Mouse (Mus musculus) hindbrain, embryonic 15.5 days (tissue): ENCODE data around the gene Tlr9. TPM values are rescaled to one million over a fixed set of nuclear protein-coding genes. Genes with fewer than 3 reads are reported as not detected.

Source experiments
- ATAC-seq: fragments of 200-750 bp; cut with Nextera tagmentation; 2 replicates; pipeline ENCODE4 v1.8.0; 2017; ENCODE audit warnings: low read depth, moderate number of reproducible peaks, moderate TSS enrichment; ENCODE audit not compliant: low FRiP score
- H3K27ac ChIP-seq: fragments of 300-500 bp; sonication (generic); replicated peaks from 2 replicates; pipeline ENCODE4 v1.5.1; 2015; ENCODE audit warnings: mild to moderate bottlenecking, inconsistent platforms
- H3K27me3 ChIP-seq: fragments of 300-500 bp; sonication (generic); 2 replicates; pipeline ENCODE4 v1.6.1; 2015; ENCODE audit warnings: control low read depth, inconsistent platforms
- H3K36me3 ChIP-seq: fragments of 300-500 bp; sonication (generic); 2 replicates; pipeline ENCODE4 v1.6.1; 2015; ENCODE audit warnings: control low read depth, inconsistent platforms
- H3K4me1 ChIP-seq: fragments of 300-500 bp; sonication (generic); replicated peaks from 2 replicates; pipeline ENCODE4 v1.6.1; 2015; ENCODE audit warnings: control low read depth, inconsistent platforms
- H3K4me2 ChIP-seq: fragments of 300-500 bp; sonication (generic); 2 replicates; pipeline ENCODE4 v1.6.1; 2015; ENCODE audit warnings: moderate library complexity, mild to moderate bottlenecking, inconsistent platforms
- H3K4me3 ChIP-seq: fragments of 300-500 bp; sonication (generic); 2 replicates; pipeline ENCODE4 v1.5.1; 2015; ENCODE audit warnings: mild to moderate bottlenecking, inconsistent platforms
- H3K9ac ChIP-seq: fragments of 300-500 bp; sonication (generic); 2 replicates; pipeline ENCODE4 v1.6.1; 2015; ENCODE audit warnings: inconsistent platforms
- H3K9me3 ChIP-seq: fragments of 300-500 bp; sonication (generic); 2 replicates; pipeline ENCODE4 v1.6.1; 2016; ENCODE audit warnings: control low read depth, inconsistent platforms
- WGBS: fragments of 180-500 bp; shearing (Covaris S2); methylation state at CpG from one replicate; pipeline ENCODE4 v1.1.7; 2015; 5-methylcytosine and 5-hydroxymethylcytosine counted together
- polyA plus RNA-seq: library from polyadenylated mRNA; unstranded; fragments of >200 nt; fragmentation: Nextera tagmentation; extraction: Ambion mirVana; gene quantifications from 2 replicates; pipeline ENCODE4 v1.2.1, GENCODE M21; 2015

Gene Tlr9
- polyA plus RNA-seq, 1 experiment from 2014 or later, result 0.09 TPM

GRCm38 (mm10) chr9:106205713-106206290, 16.6 kb upstream of the Tlr9 start:
- H3K27me3 ChIP-seq, result no peaks in the 10 kb centered on the region
- peaks cover 41% of the 10 kb centered on the region for H3K4me1 ChIP-seq
- H3K36me3 ChIP-seq, result no peaks in the 10 kb centered on the region; the same call in 1 of the 2 replicates
- no peak overlapping the region for H3K4me3 ChIP-seq
- no peak overlapping the region for H3K4me2 ChIP-seq
- H3K27ac ChIP-seq, result no peak overlapping the region
- H3K9ac ChIP-seq, result no peak overlapping the region
- ATAC-seq, result no peak
- 86% methylated on average over 7 of the region's 7 CpGs for WGBS
- no peaks in the 10 kb centered on the region for H3K9me3 ChIP-seq

GRCm38 (mm10) chr9:106206515-106206914, 15.9 kb upstream of the Tlr9 start:
- Histone ChIP-seq H3K9ac (no peak overlapping the region), H3K27me3 (no peaks in the 10 kb centered on the region), H3K4me3 (no peak overlapping the region), H3K4me1 (peaks cover 45% of the 10 kb centered on the region), H3K4me2 (no peak overlapping the region), H3K36me3 (no peaks in the 10 kb centered on the region; the same call in 1 of the 2 replicates), H3K9me3 (no peaks in the 10 kb centered on the region), H3K27ac (no peak overlapping the region)
- no peak for ATAC-seq
- 92% methylated on average over 2 of the region's 2 CpGs for WGBS

- 82% methylated on average over 5 of the region's 5 CpGs for WGBS
- peaks cover 8% of the 10 kb centered on the region for H3K36me3 ChIP-seq
- H3K9me3 ChIP-seq, result no peaks in the 10 kb centered on the region
- no peak overlapping the region for H3K4me3 ChIP-seq
- no peaks in the 10 kb centered on the region for H3K27me3 ChIP-seq
- no peak overlapping the region for H3K9ac ChIP-seq
- peaks cover 44% of the 10 kb centered on the region for H3K4me1 ChIP-seq
- H3K27ac ChIP-seq, result no peak overlapping the region
- no peak for ATAC-seq
- no peak overlapping the region for H3K4me2 ChIP-seq
Observed at GRCm38 (mm10) chr9:106208181-106208580, 14.2 kb upstream of the Tlr9 start.

- Histone ChIP-seq H3K9me3 (no peaks in the 10 kb centered on the region), H3K4me3 (no peak overlapping the region), H3K27ac (no peak overlapping the region), H3K4me1 (peaks cover 26% of the 10 kb centered on the region), H3K27me3 (no peaks in the 10 kb centered on the region), H3K36me3 (peaks cover 25% of the 10 kb centered on the region), H3K9ac (no peak overlapping the region), H3K4me2 (no peak overlapping the region)
- ATAC-seq, result no peak
- 95% methylated on average over 4 of the region's 4 CpGs for WGBS
Observed at GRCm38 (mm10) chr9:106209954-106210353, 12.4 kb upstream of the Tlr9 start.

GRCm38 (mm10) chr9:106210853-106211609, 11.4 kb upstream of the Tlr9 start:
- no peaks in the 10 kb centered on the region for H3K9me3 ChIP-seq
- peak overlapping the region; percentile 37; the same call in 1 of the 2 replicates for H3K27ac ChIP-seq
- peak overlapping the region; percentile 47 for H3K4me2 ChIP-seq
- no peaks in the 10 kb centered on the region for H3K27me3 ChIP-seq
- H3K36me3 ChIP-seq, result peaks cover 35% of the 10 kb centered on the region
- H3K4me1 ChIP-seq, result peaks cover 16% of the 10 kb centered on the region
- 0 out of 2 replicates have a peak overlapping the region, but pooled peaks have one; percentile 7 for H3K9ac ChIP-seq
- WGBS, result 34% methylated on average over 9 of the region's 9 CpGs
- H3K4me3 ChIP-seq, result 0 out of 2 replicates have a peak overlapping the region, but pooled peaks have one; percentile 13
- ATAC-seq, result 0 out of 2 replicates have a peak, but pooled peaks have one; percentile 5

GRCm38 (mm10) chr9:106211680-106212593, 10.5 kb upstream of the Tlr9 start:
- ATAC-seq, result peak; percentile 79
- Histone ChIP-seq H3K9me3 (no peaks in the 10 kb centered on the region), H3K36me3 (peaks cover 35% of the 10 kb centered on the region), H3K4me3 (peak overlapping the region; percentile 13), H3K9ac (0 out of 2 replicates have a peak overlapping the region, but pooled peaks have one; percentile 7), H3K27me3 (no peaks in the 10 kb centered on the region), H3K4me1 (peaks cover 9% of the 10 kb centered on the region), H3K27ac (peak overlapping the region; percentile 37; the same call in 1 of the 2 replicates), H3K4me2 (peak overlapping the region; percentile 47)
- 19% methylated on average over 37 of the region's 37 CpGs for WGBS

- no peaks in the 10 kb centered on the region for H3K9me3 ChIP-seq
- peaks cover 35% of the 10 kb centered on the region for H3K36me3 ChIP-seq
- no peak for ATAC-seq
- H3K27ac ChIP-seq, result no peak overlapping the region
- 88% methylated on average over 12 of the region's 12 CpGs for WGBS
- no peak overlapping the region for H3K4me2 ChIP-seq
- peaks cover 7% of the 10 kb centered on the region for H3K4me1 ChIP-seq
- no peak overlapping the region for H3K4me3 ChIP-seq
- H3K9ac ChIP-seq, result no peak overlapping the region
- no peaks in the 10 kb centered on the region for H3K27me3 ChIP-seq
Observed at GRCm38 (mm10) chr9:106212594-106212981, 9.8 kb upstream of the Tlr9 start.

GRCm38 (mm10) chr9:106215341-106216125, 6.9 kb upstream of the Tlr9 start:
- H3K4me2 ChIP-seq, result no peak overlapping the region
- no peak for ATAC-seq

GRCm38 (mm10) chr9:106216971-106217370, 5.4 kb upstream of the Tlr9 start:
- no peak overlapping the region for H3K4me2 ChIP-seq
- no peaks in the 10 kb centered on the region; the same call in 1 of the 2 replicates for H3K4me1 ChIP-seq
- no peak overlapping the region for H3K27ac ChIP-seq
- no peak for ATAC-seq
- H3K27me3 ChIP-seq, result no peaks in the 10 kb centered on the region
- WGBS, result 86% methylated on average over 7 of the region's 7 CpGs
- no peak overlapping the region for H3K4me3 ChIP-seq
- no peak overlapping the region for H3K9ac ChIP-seq
- peaks cover 35% of the 10 kb centered on the region for H3K36me3 ChIP-seq
- H3K9me3 ChIP-seq, result no peaks in the 10 kb centered on the region

More at GRCm38 (mm10) chr9:106215341-106216125, 6.9 kb upstream of the Tlr9 start:
- Histone ChIP-seq H3K36me3 (peaks cover 35% of the 10 kb centered on the region), H3K4me3 (no peak overlapping the region), H3K27ac (no peak overlapping the region), H3K4me1 (peaks cover 7% of the 10 kb centered on the region), H3K9ac (no peak overlapping the region), H3K9me3 (no peaks in the 10 kb centered on the region), H3K27me3 (no peaks in the 10 kb centered on the region)
- 88% methylated on average over 6 of the region's 6 CpGs for WGBS

- no peak overlapping the region for H3K9ac ChIP-seq
- H3K4me1 ChIP-seq, result peaks cover 4% of the 10 kb centered on the region
- H3K27ac ChIP-seq, result no peak overlapping the region
- H3K4me3 ChIP-seq, result no peak overlapping the region
- peaks cover 8% of the 10 kb centered on the region; the same call in 1 of the 2 replicates for H3K27me3 ChIP-seq
- WGBS, result 71% methylated on average over 8 of the region's 8 CpGs
- no peak for ATAC-seq
- no peak overlapping the region for H3K4me2 ChIP-seq
- H3K9me3 ChIP-seq, result no peaks in the 10 kb centered on the region
- no peaks in the 10 kb centered on the region for H3K36me3 ChIP-seq
Observed at GRCm38 (mm10) chr9:106220894-106221523, 1.4 kb upstream of the Tlr9 start.

- Histone ChIP-seq H3K4me1 (peaks cover 10% of the 10 kb centered on the region), H3K27me3 (peaks cover 8% of the 10 kb centered on the region; the same call in 1 of the 2 replicates), H3K4me2 (no peak overlapping the region), H3K27ac (no peak overlapping the region), H3K9ac (no peak overlapping the region), H3K36me3 (no peaks in the 10 kb centered on the region), H3K4me3 (no peak overlapping the region), H3K9me3 (no peaks in the 10 kb centered on the region)
- ATAC-seq, result no peak
- 88% methylated on average over 4 of the region's 4 CpGs for WGBS
Observed at GRCm38 (mm10) chr9:106222994-106223393, 596 bp downstream of the Tlr9 start.
